Mouse (Mus musculus): Measurements from ENCODE around the gene Dnm3.
A peak's percentile ranks its signal among the peaks of the same experiment; 100 is the strongest.

Gene Dnm3

GRCm38 (mm10) chr1:162108726-162109436 lies 369.0 kb downstream of the Dnm3 start:
- no peak for DNase-seq (ENCODE audit: low spot score)

- DNase-seq (ENCODE audit: low spot score), result no peak
Observed at GRCm38 (mm10) chr1:162108181-162108671, 369.6 kb downstream of the Dnm3 start.

- no peak for DNase-seq (ENCODE audit: low spot score)
Observed at GRCm38 (mm10) chr1:162107011-162107606, 370.7 kb downstream of the Dnm3 start.

GRCm38 (mm10) chr1:162100961-162101830 lies 376.6 kb downstream of the Dnm3 start:
- DNase-seq (ENCODE audit: low spot score), result peak; percentile 30

GRCm38 (mm10) chr1:162100033-162100820 lies 377.6 kb downstream of the Dnm3 start:
- no peak for DNase-seq (ENCODE audit: low spot score)

- DNase-seq (ENCODE audit: low spot score), result no peak
Observed at GRCm38 (mm10) chr1:162099203-162099602, 378.6 kb downstream of the Dnm3 start.

- DNase-seq (ENCODE audit: low spot score), result no peak
Observed at GRCm38 (mm10) chr1:162094523-162095272, 383.1 kb downstream of the Dnm3 start.

GRCm38 (mm10) chr1:162093806-162094522 lies 383.9 kb downstream of the Dnm3 start:
- peak; percentile 27 for DNase-seq (ENCODE audit: low spot score)

GRCm38 (mm10) chr1:162092899-162093659 lies 384.8 kb downstream of the Dnm3 start:
- no peak for DNase-seq (ENCODE audit: low spot score)

GRCm38 (mm10) chr1:162092401-162092800 lies 385.4 kb downstream of the Dnm3 start:
- DNase-seq (ENCODE audit: low spot score), result no peak

- DNase-seq (ENCODE audit: low spot score), result peak; percentile 26
Observed at GRCm38 (mm10) chr1:162083886-162084478, 393.9 kb downstream of the Dnm3 start.

- DNase-seq (ENCODE audit: low spot score), result no peak
Observed at GRCm38 (mm10) chr1:162083354-162083753, 394.5 kb downstream of the Dnm3 start.

- no peak for DNase-seq (ENCODE audit: low spot score)
Observed at GRCm38 (mm10) chr1:162082711-162083110, 395.1 kb downstream of the Dnm3 start.

- DNase-seq (ENCODE audit: low spot score), result no peak
Observed at GRCm38 (mm10) chr1:162081693-162082372, 396.0 kb downstream of the Dnm3 start.

GRCm38 (mm10) chr1:162079989-162080388 lies 397.8 kb downstream of the Dnm3 start:
- no peak for DNase-seq (ENCODE audit: low spot score)

- DNase-seq (ENCODE audit: low spot score), result no peak
Observed at GRCm38 (mm10) chr1:162077454-162077853, 400.4 kb downstream of the Dnm3 start.

GRCm38 (mm10) chr1:162076581-162077001 lies 401.2 kb downstream of the Dnm3 start:
- DNase-seq (ENCODE audit: low spot score), result peak; percentile 34

- no peak for DNase-seq (ENCODE audit: low spot score)
Observed at GRCm38 (mm10) chr1:162075831-162076230, 402.0 kb downstream of the Dnm3 start.

- no peak for DNase-seq (ENCODE audit: low spot score)
Observed at GRCm38 (mm10) chr1:162075416-162075815, 402.4 kb downstream of the Dnm3 start.

Measured in yolk sac, embryonic 10.5 days (tissue).